Mouse (Mus musculus): ENCODE measurements around the gene Uqcc1.
A peak's percentile ranks its signal among the peaks of the same experiment; 100 is the strongest.
"Not testable (repeated sequence)": the region's sequence is repeated elsewhere in the genome, so short reads cannot be mapped to it uniquely, and the experiment has no call there.

Uqcc1 gene

GRCm38 (mm10) chr2:155928711-155929345 lies 1.3 kb downstream of the Uqcc1 start:
- no peak for DNase-seq

- not testable (repeated sequence) for DNase-seq
Measured at GRCm38 (mm10) chr2:155925213-155925612, 4.9 kb downstream of the Uqcc1 start.

- DNase-seq: no peak
Measured at GRCm38 (mm10) chr2:155923143-155923542, 7.0 kb downstream of the Uqcc1 start.

GRCm38 (mm10) chr2:155914684-155915083 lies 15.4 kb downstream of the Uqcc1 start:
- no peak for DNase-seq

- DNase-seq: no peak
Measured at GRCm38 (mm10) chr2:155903632-155904008, 26.5 kb downstream of the Uqcc1 start.

- no peak for DNase-seq
Measured at GRCm38 (mm10) chr2:155902989-155903631, 27.0 kb downstream of the Uqcc1 start.

- DNase-seq: peak; percentile 10
Measured at GRCm38 (mm10) chr2:155895046-155895735, 34.9 kb downstream of the Uqcc1 start.

GRCm38 (mm10) chr2:155894307-155895045 lies 35.6 kb downstream of the Uqcc1 start:
- DNase-seq: no peak

GRCm38 (mm10) chr2:155886776-155887175 lies 43.3 kb downstream of the Uqcc1 start:
- no peak for DNase-seq

GRCm38 (mm10) chr2:155885271-155885697 lies 44.8 kb downstream of the Uqcc1 start:
- no peak for DNase-seq

- DNase-seq: no peak
Measured at GRCm38 (mm10) chr2:155882087-155882486, 48.0 kb downstream of the Uqcc1 start.

GRCm38 (mm10) chr2:155878964-155879876 lies 50.9 kb downstream of the Uqcc1 start:
- no peak for DNase-seq

- no peak for DNase-seq
Measured at GRCm38 (mm10) chr2:155873636-155874035, 56.5 kb downstream of the Uqcc1 start.

GRCm38 (mm10) chr2:155872930-155873507 lies 57.1 kb downstream of the Uqcc1 start:
- no peak for DNase-seq

GRCm38 (mm10) chr2:155872486-155872885 lies 57.6 kb downstream of the Uqcc1 start:
- no peak for DNase-seq

- DNase-seq: no peak
Measured at GRCm38 (mm10) chr2:155869772-155870171, 60.3 kb downstream of the Uqcc1 start.

- DNase-seq: no peak
Measured at GRCm38 (mm10) chr2:155868320-155868719, 61.8 kb downstream of the Uqcc1 start.

GRCm38 (mm10) chr2:155863301-155863867 lies 66.7 kb downstream of the Uqcc1 start:
- DNase-seq: no peak

- no peak for DNase-seq
Measured at GRCm38 (mm10) chr2:155862573-155863300, 67.4 kb downstream of the Uqcc1 start.

- DNase-seq: no peak
Measured at GRCm38 (mm10) chr2:155861581-155861980, 68.5 kb downstream of the Uqcc1 start.

- no peak for DNase-seq
Measured at GRCm38 (mm10) chr2:155860102-155860501, 70.0 kb downstream of the Uqcc1 start.
